8 mouse cellular contexts compared by ENCODE assay signal in the genomic region with DNA sequence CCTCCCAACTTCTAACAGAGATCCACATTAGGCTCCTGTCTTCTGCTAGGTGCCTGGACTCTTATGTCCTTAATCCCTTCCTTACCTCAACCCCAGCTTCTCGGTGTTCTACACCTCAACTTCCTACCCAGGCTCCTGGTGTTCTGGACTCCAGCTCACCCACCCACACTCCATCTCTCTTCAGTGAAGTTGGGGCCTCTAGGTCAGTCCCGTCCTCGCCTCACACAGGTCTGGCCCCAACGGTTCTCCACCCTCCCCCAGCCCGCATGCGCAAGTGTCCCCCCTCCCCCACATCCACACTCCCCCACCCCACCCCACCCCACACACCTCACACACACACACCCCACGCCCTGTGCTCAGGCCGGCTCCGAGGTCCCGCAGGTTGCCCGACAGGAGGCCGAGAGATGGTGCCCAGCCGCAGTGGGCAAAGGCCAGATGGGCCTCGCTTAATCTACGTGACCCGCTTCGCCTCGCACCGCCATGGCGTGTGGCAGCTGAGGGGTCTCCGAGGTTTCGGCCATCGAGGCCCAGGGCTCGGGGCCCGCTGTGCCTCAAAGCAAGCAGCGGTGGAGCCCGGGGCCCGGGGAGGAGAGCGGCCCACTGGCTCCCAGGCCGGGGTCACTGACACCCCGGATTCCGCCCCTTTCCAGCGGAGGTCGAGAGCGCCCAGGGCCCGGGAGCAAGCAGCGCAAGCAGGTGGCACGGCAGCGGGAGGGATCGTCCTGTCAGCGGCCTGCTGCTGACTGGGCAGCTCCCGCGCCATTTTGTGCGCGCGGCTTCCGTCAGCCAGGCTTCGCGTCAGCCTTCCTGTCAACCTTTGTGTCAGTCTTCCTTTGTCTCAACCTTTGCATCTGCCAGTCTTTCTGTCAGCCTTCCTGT. TPM values are rescaled to one million over a fixed set of nuclear protein-coding genes. Genes with fewer than 3 reads are reported as not detected.
DNase-seq lines count a peak whose midpoint lies in the region; ATAC-seq and TF ChIP-seq lines count a peak whose summit lies in the region.

A gene (plus strand): TSS at position 337 of the 879 bp plus-strand sequence.

- H3K4me2 ChIP-seq in kidney, embryonic 15.5 days = peak within 1 kb of the TSS; percentile 61
- peak within 1 kb of the TSS; percentile 45 for H3K4me2 ChIP-seq in liver, postnatal 0 days (ENCODE audit: low read depth, low read length)

- no peaks in the 10 kb centered on the region for H3K36me3 ChIP-seq in kidney, embryonic 15.5 days
- no peaks in the 10 kb centered on the region for H3K36me3 ChIP-seq in liver, postnatal 0 days (replicated peaks; ENCODE audit: insufficient read depth, low read length)

- no peak for DNase-seq in kidney, adult 11 months
- peak; percentile 45 to 55 for DNase-seq in cerebellum, postnatal 25 days
- peak; percentile 12 to 21 for DNase-seq in heart, postnatal 14 days
- peak; percentile 25 for DNase-seq in liver, postnatal 0 days
- DNase-seq in urinary bladder, adult 18-20 months (ENCODE audit: low spot score in 2 of 2) = no peak
- no peak for DNase-seq in right cerebral cortex, postnatal 14 days
- DNase-seq in right cerebral cortex, postnatal 25 days = no peak

- no peak within 1 kb of the TSS for H3K27ac ChIP-seq in kidney, embryonic 15.5 days
- H3K27ac ChIP-seq in liver, postnatal 0 days (ENCODE audit: low read depth) = no peak within 1 kb of the TSS

- ATAC-seq in kidney, embryonic 15.5 days (replicated peaks; ENCODE audit: low FRiP score) = peak; percentile 36; the same call in 1 of the 2 replicates
- ATAC-seq in liver, postnatal 0 days = no peak

- intact Hi-C loops in heart, postnatal 14 days (cut with DNase I) = no loop called here

- H3K27me3 ChIP-seq in kidney, embryonic 15.5 days = no peaks in the 10 kb centered on the region
- no peaks in the 10 kb centered on the region for H3K27me3 ChIP-seq in liver, postnatal 0 days (ENCODE audit: insufficient read depth, low read length)

- H3K9ac ChIP-seq in kidney, embryonic 15.5 days = 0 out of 2 replicates have a peak within 1 kb of the TSS, but pooled peaks have one; percentile 31
- no peak within 1 kb of the TSS for H3K9ac ChIP-seq in liver, postnatal 0 days (replicated peaks)

- peak within 1 kb of the TSS; percentile 27 for H3K4me3 ChIP-seq in kidney, embryonic 15.5 days (replicated peaks)
- no peak within 1 kb of the TSS for H3K4me3 ChIP-seq in liver, postnatal 0 days (ENCODE audit: low read depth, low read length)

- TF ChIP-seq EP300 in liver, postnatal 0 days (IDR thresholded peaks at IDR 0.05; ENCODE audit: low read depth) = no peak

- peaks cover 4% of the 10 kb centered on the region for H3K4me1 ChIP-seq in kidney, embryonic 15.5 days
- H3K4me1 ChIP-seq in liver, postnatal 0 days (ENCODE audit: insufficient read depth) = no peaks in the 10 kb centered on the region

- 43% methylated on average over 49 of the region's 49 CpGs for WGBS in kidney, embryonic 15.5 days
- 61% methylated on average over 49 of the region's 49 CpGs for WGBS in liver, postnatal 0 days (ENCODE audit: insufficient replicate concordance)

- no peaks in the 10 kb centered on the region for H3K9me3 ChIP-seq in kidney, embryonic 15.5 days (replicated peaks)
- H3K9me3 ChIP-seq in liver, postnatal 0 days (ENCODE audit: low read length) = no peaks in the 10 kb centered on the region

- no peak for TF ChIP-seq CTCF in liver, postnatal 0 days (IDR thresholded peaks at IDR 0.05; ENCODE audit: low read depth)

RNA-seq across cellular contexts. Expression of the gene that starts here (rescaled TPM):
- 0.12 and 0.15 TPM in 2 replicates for polyA plus RNA-seq in kidney, embryonic 15.5 days (2015; fragmentation: Nextera tagmentation; extraction: Ambion mirVana)
- total RNA-seq in heart, postnatal 14 days (2021) = not detected
- polyA plus RNA-seq in liver, postnatal 0 days (2015; fragmentation: Nextera tagmentation; extraction: Ambion mirVana) = not detected in 2 replicates

Comparison
In these comparisons a context has a peak if more than half of its experiments do, and no peak if none do; other contexts are left out.
1. Peak in ATAC-seq, H3K4me3 ChIP-seq, H3K9ac ChIP-seq and H3K4me2 ChIP-seq in kidney, embryonic 15.5 days; RNA of the gene not detected or under 1 TPM.
2. Peak in DNase-seq in heart, postnatal 14 days; RNA of the gene not detected or under 1 TPM.
3. Peak in DNase-seq and H3K4me2 ChIP-seq in liver, postnatal 0 days; RNA of the gene not detected or under 1 TPM.
4. DNase-seq: peak in cerebellum, postnatal 25 days (2 of 2); none in kidney, adult 11 months (single experiment), urinary bladder, adult 18-20 months (0 of 2), right cerebral cortex, postnatal 14 days (single experiment) and right cerebral cortex, postnatal 25 days (single experiment).